Mouse (Mus musculus) MEL (cell line): Measurements from ENCODE around the gene Sertad2.

Experiments used
- BHLHE40 ChIP-seq: IDR thresholded peaks from 2 replicates; pipeline ENCODE4 v1.6.1; 2012; ENCODE audit warnings: low read depth, mild to moderate bottlenecking, inconsistent platforms, low read length, improper control_type of control experiment, borderline replicate concordance
- CHD2 ChIP-seq: IDR thresholded peaks from 2 replicates; pipeline ENCODE4 v1.6.1; 2011; ENCODE audit warnings: low read length, improper control_type of control experiment
- CTCF ChIP-seq, 3 experiments: IDR thresholded peaks in 2 of 3; conservative IDR thresholded peaks in 1 of 3; 2 replicates each; pipeline ENCODE4 v1.5.1; 2011 to 2012; ENCODE audit warnings: low read length in 3 of 3, low read depth in 2 of 3, mild to moderate bottlenecking in 2 of 3, improper control_type of control experiment in 1 of 3, inconsistent platforms in 1 of 3, mixed read lengths in 1 of 3, moderate library complexity in 1 of 3; ENCODE audit not compliant: control insufficient read depth in 1 of 3, insufficient read depth in 1 of 3, poor library complexity in 1 of 3, severe bottlenecking in 1 of 3
- EP300 ChIP-seq, 2 experiments: IDR thresholded peaks; 2 replicates each; pipeline ENCODE4 v1.6.1; 2011; ENCODE audit warnings: improper control_type of control experiment in 2 of 2, low read length in 2 of 2, low read depth in 1 of 2, mild to moderate bottlenecking in 1 of 2
- HCFC1 ChIP-seq: IDR thresholded peaks from 2 replicates; pipeline ENCODE4 v1.6.1; 2012; ENCODE audit warnings: low read depth, mild to moderate bottlenecking, inconsistent platforms, low read length, improper control_type of control experiment, moderate library complexity
- MAX ChIP-seq: IDR thresholded peaks from 2 replicates; pipeline ENCODE4 v1.6.1; 2011; ENCODE audit warnings: low read length, improper control_type of control experiment
- MEF2A ChIP-seq: IDR thresholded peaks from 2 replicates; pipeline ENCODE4 v1.6.1; 2014; ENCODE audit warnings: low read depth, mild to moderate bottlenecking, inconsistent platforms, low read length, improper control_type of control experiment; ENCODE audit not compliant: poor library complexity, insufficient replicate concordance, severe bottlenecking; ENCODE audit errors: extremely low read depth
- POLR2A ChIP-seq, 2 experiments: IDR thresholded peaks; 2 replicates each; pipeline ENCODE4 v1.6.1; 2011 to 2012; ENCODE audit warnings: low read length in 2 of 2, mild to moderate bottlenecking in 2 of 2, control low read depth in 1 of 2, improper control_type of control experiment in 1 of 2, low read depth in 1 of 2, moderate library complexity in 1 of 2; ENCODE audit not compliant: control insufficient read depth in 1 of 2, insufficient read depth in 1 of 2, poor library complexity in 1 of 2
- POLR2AphosphoS2 ChIP-seq: IDR thresholded peaks from 2 replicates; pipeline ENCODE4 v1.6.1; 2011; ENCODE audit warnings: low read length, improper control_type of control experiment
- RAD21 ChIP-seq: IDR thresholded peaks from 2 replicates; pipeline ENCODE4 v1.6.1; 2011; ENCODE audit warnings: mild to moderate bottlenecking, low read depth, low read length, improper control_type of control experiment
- SIN3A ChIP-seq: IDR thresholded peaks from 2 replicates; pipeline ENCODE4 v1.6.1; 2012; ENCODE audit warnings: low read length, improper control_type of control experiment, inconsistent platforms
- TCF12 ChIP-seq: IDR thresholded peaks from 2 replicates; pipeline ENCODE4 v1.6.1; 2014; ENCODE audit warnings: low read depth, mild to moderate bottlenecking, inconsistent platforms, low read length, improper control_type of control experiment, moderate library complexity
- ZC3H11A ChIP-seq: IDR thresholded peaks from 2 replicates; pipeline ENCODE4 v1.6.1; 2012; ENCODE audit warnings: low read depth, mild to moderate bottlenecking, inconsistent platforms, low read length, improper control_type of control experiment
- ZNF384 ChIP-seq: IDR thresholded peaks from 2 replicates; pipeline ENCODE4 v1.6.1; 2012; ENCODE audit warnings: low read depth, mild to moderate bottlenecking, inconsistent platforms, low read length, improper control_type of control experiment

GRCm38 (mm10) chr11:20586180-20586579 is 43.1 kb downstream of the Sertad2 start:
- TF ChIP-seq EP300 (IDR thresholded peaks at IDR 0.05; ENCODE audit: low read depth in 1 of 2, low read length in 2 of 2), result no peak
- no peak for TF ChIP-seq POLR2A (IDR thresholded peaks at IDR 0.05; ENCODE audit: control insufficient read depth in 1 of 2, insufficient read depth in 1 of 2, low read depth in 1 of 2, low read length in 2 of 2, poor library complexity in 1 of 2)
- no peak for TF ChIP-seq CTCF (IDR thresholded peaks at IDR 0.05 in 2 of 3, conservative IDR thresholded peaks at IDR 0.05 in 1 of 3; ENCODE audit: control insufficient read depth in 1 of 3, insufficient read depth in 1 of 3, low read depth in 2 of 3, low read length in 3 of 3, poor library complexity in 1 of 3, severe bottlenecking in 1 of 3)
- TF ChIP-seq RAD21, result no peak
- no peak for TF ChIP-seq ZC3H11A
- TF ChIP-seq POLR2AphosphoS2, result no peak
- no peak for TF ChIP-seq MEF2A
- TF ChIP-seq ZNF384, result no peak
- no peak for TF ChIP-seq HCFC1
- no peak for TF ChIP-seq SIN3A
- no peak for TF ChIP-seq TCF12
- no peak for TF ChIP-seq MAX
- no peak for TF ChIP-seq BHLHE40
- no peak for TF ChIP-seq CHD2
